Mouse (Mus musculus) CH12.LX (cell line): Measurements from ENCODE around the gene Anpep.

Experiments used
- CTCF ChIP-seq, 2 experiments: IDR thresholded peaks in 1 of 2; conservative IDR thresholded peaks in 1 of 2; 2 replicates each; pipeline ENCODE4 v1.5.1; 2011 to 2012; ENCODE audit warnings: low read depth in 2 of 2, low read length in 2 of 2, improper control_type of control experiment in 1 of 2, inconsistent platforms in 1 of 2, mild to moderate bottlenecking in 1 of 2, moderate library complexity in 1 of 2
- EP300 ChIP-seq: IDR thresholded peaks from 2 replicates; pipeline ENCODE4 v1.6.1; 2011; ENCODE audit warnings: low read length, improper control_type of control experiment
- POLR2A ChIP-seq: IDR thresholded peaks from 2 replicates; pipeline ENCODE4 v1.6.1; 2011; ENCODE audit warnings: low read depth, mild to moderate bottlenecking, improper control_type of control experiment, low read length
- ZNF384 ChIP-seq: IDR thresholded peaks from 2 replicates; pipeline ENCODE4 v1.6.1; 2012; ENCODE audit warnings: low read depth, low read length, improper control_type of control experiment, inconsistent platforms

DNA sequence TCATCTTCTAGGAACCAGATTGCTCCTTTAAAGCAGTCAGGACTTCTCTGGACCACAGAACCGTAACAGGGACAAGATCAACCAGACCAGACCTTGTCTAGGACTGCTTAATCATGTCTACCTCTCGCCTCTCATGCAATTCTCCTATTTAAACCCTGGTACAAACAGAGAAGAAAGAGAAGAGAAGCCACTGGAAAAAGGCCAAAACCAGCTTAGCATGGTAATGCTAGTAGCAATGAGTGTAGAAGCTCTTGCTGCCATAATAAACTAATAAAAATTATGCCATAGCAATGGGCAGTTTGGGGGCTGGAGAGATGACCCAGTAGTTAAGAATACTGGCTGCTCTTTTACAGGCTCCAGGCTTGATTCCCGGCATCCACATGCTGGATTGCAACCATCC is 46.1 kb upstream of the Anpep start:
- no peak for TF ChIP-seq EP300
- TF ChIP-seq CTCF (conservative IDR thresholded peaks at IDR 0.05 in 1 of 2, IDR thresholded peaks at IDR 0.05 in 1 of 2; ENCODE audit: low read depth in 2 of 2, low read length in 2 of 2), result no peak
- TF ChIP-seq POLR2A, result no peak
- TF ChIP-seq ZNF384, result no peak
